Comparison of ENCODE assay signal across 8 mouse cellular contexts in genomic region chr15:8098774-8099749, GRCm38 (mm10). TPM values are rescaled to one million over a fixed set of nuclear protein-coding genes. Genes with fewer than 3 reads are reported as not detected.
DNase-seq lines count a peak whose midpoint lies in the region; ATAC-seq and TF ChIP-seq lines count a peak whose summit lies in the region.

Gene Wdr70, minus strand, starts transcription at chr15:8099209.

- no peak within 1 kb of the TSS for H3K27ac ChIP-seq in cortical plate, adult 2 months (ENCODE audit: insufficient read depth, low read length)

- H3K27me3 ChIP-seq in megakaryocyte, embryonic 14.5 days (replicated peaks), result no peaks in the 10 kb centered on the region

- no peaks in the 10 kb centered on the region for H3K9me3 ChIP-seq in megakaryocyte, embryonic 14.5 days

- TF ChIP-seq POLR2A in cortical plate, adult 2 months (IDR thresholded peaks at IDR 0.05; ENCODE audit: extremely low read depth, insufficient read depth, low read length), result peak; percentile 67; the same call in 1 of the 2 replicates

- peak; percentile 79 for TF ChIP-seq CTCF in cortical plate, adult 2 months (IDR thresholded peaks at IDR 0.05; ENCODE audit: extremely low read depth, insufficient read depth, low read length)

- peak; percentile 94 for ATAC-seq in activated CD4-positive, CD25-positive, alpha-beta regulatory T cell, adult 4 months

- H3K4me3 ChIP-seq in cortical plate, adult 2 months (ENCODE audit: insufficient read depth, low read length), result peak within 1 kb of the TSS; percentile 87
- H3K4me3 ChIP-seq in megakaryocyte, embryonic 14.5 days (replicated peaks), result peak within 1 kb of the TSS; percentile 98

- no peaks in the 10 kb centered on the region; the same call in 1 of the 2 replicates for H3K4me1 ChIP-seq in cortical plate, adult 2 months (ENCODE audit: control insufficient read depth, insufficient read depth, low read length)
- H3K4me1 ChIP-seq in megakaryocyte, embryonic 14.5 days, result peaks cover 3% of the 10 kb centered on the region; the same call in 1 of the 2 replicates

- DNase-seq in gastrocnemius, adult 8-10 months (ENCODE audit: low spot score in 2 of 2), result peak; percentile 92 to 93
- peak; percentile 82 for DNase-seq in hindlimb bud, embryonic 11.5 days (ENCODE audit: extremely low spot score, low read depth, low spot score)
- peak; percentile 93 to 98 for DNase-seq in left cerebral cortex, adult 8-10 months (ENCODE audit: low spot score in 2 of 2)
- DNase-seq in right cerebral cortex, postnatal 10 days (ENCODE audit: low spot score in 2 of 2), result peak; percentile 97 to 98
- peak; percentile 99 for DNase-seq in urinary bladder, postnatal 25 days (ENCODE audit: low spot score)

- H3K36me3 ChIP-seq in megakaryocyte, embryonic 14.5 days (replicated peaks; ENCODE audit: low read length), result peaks cover 27% of the 10 kb centered on the region

RNA-seq across cellular contexts. Expression of gene Wdr70, which starts in this region (rescaled TPM):
- polyA plus RNA-seq in activated CD4-positive, CD25-positive, alpha-beta regulatory T cell, adult 4 months (2017; shearing (Covaris generic)), result 10 to 100 TPM; 35.3 to 36.5 TPM
- polyA plus RNA-seq in cortical plate, adult 2 months (2012; rRNA removed), result 26.5 and 26.6 TPM in 2 replicates
- total RNA-seq in gastrocnemius, adult 8-10 months (2022), result 10 to 100 TPM; 20.3 to 22.8 (median 21.2) TPM
- total RNA-seq in left cerebral cortex, adult 8-10 months (2022), result 10 to 100 TPM; 30.6 to 38.0 (median 32.7) TPM
- 14.0 and 23.9 TPM in 2 replicates for polyA plus RNA-seq in megakaryocyte, embryonic 14.5 days (2012; ENCODE audit: insufficient read depth, low replicate concordance)
